Mouse (Mus musculus) large intestine, adult 2 months (tissue): Measurements from ENCODE around the gene Gja10. TPM values are rescaled to one million over a fixed set of nuclear protein-coding genes. Genes with fewer than 3 reads are reported as not detected.

Source experiments
- DNase-seq: peaks from one replicate; pipeline ENCODE4 v3.0.0-alpha.2; 2012; ENCODE audit warnings: low read depth, low spot score
- WGBS: fragments of 180-500 bp; shearing (Covaris S2); methylation state at CpG from one replicate; pipeline ENCODE4 v1.1.7; 2018; 5-methylcytosine and 5-hydroxymethylcytosine counted together
- polyA plus RNA-seq: library from polyadenylated mRNA; depleted of rRNA; stranded (reverse); fragments of >200 nt; gene quantifications from 2 replicates; pipeline ENCODE4 v1.2.3, GENCODE M21; 2012; rRNA removed

Gene Gja10
- polyA plus RNA-seq, 1 experiment, result not detected

DNA sequence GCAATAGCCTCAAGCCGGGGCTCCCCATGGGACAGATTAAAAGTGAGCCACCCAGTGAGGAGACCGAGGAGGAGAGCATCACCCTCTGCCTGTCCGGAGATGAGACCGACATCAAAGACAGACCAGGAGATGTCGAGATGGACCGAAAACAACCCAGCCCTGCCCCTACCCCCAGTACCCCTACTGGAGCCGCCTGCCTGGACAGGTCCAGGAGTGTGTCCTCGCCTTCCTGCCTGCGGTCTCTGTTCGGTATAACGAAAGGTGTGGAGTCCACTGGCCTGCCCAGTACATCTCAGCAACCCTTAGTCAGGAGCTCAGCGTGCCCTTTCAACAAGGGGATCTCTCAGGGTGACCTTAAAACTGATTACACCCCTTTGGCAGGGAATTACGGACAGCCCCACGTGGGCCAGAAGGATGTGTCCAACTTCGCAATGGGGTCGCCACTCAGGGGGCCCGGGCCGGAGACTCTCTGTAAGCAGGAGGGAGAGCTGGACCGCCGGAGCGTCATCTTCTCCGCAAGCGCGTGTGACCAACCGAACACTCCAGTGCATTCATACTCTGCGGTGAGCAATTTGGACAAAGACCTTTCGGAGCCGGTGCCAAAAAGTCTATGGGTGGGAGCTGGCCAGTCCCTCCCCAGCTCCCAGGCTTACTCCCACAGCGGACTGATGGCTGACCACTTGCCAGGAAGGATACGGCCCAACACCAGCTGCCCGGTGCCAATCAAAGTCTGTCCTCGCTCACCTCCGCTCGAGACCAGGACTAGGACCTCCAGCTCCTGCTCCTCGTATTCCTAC is 40.0 kb downstream of the Gja10 start:
- 95% methylated on average over 35 of the region's 35 CpGs for WGBS
- no peak for DNase-seq

DNA sequence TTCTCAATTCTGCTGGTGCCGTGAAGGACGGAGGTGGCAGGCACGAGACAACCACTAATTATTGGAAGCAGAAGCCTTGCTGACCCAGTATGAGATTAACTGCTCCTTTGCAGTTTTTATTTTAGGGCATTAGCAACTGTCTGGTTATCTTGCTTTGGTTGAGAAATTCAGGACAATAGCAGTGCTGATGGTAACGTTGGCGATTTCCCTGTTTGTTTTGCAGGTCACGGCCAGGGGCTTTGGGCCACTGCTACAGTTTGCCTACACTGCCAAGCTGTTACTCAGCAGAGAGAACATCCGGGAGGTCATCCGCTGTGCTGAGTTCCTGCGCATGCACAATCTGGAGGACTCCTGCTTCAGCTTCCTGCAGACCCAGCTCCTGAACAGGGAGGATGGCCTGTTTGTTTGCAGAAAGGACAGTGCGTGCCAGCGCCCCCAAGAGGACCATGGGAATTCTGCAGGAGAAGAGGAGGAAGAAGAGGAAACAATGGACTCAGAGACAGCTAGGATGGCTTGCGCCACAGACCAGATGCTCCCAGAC is 40.9 kb downstream of the Gja10 start:
- DNase-seq, result no peak
- 53% methylated on average over 12 of the region's 12 CpGs for WGBS

DNA sequence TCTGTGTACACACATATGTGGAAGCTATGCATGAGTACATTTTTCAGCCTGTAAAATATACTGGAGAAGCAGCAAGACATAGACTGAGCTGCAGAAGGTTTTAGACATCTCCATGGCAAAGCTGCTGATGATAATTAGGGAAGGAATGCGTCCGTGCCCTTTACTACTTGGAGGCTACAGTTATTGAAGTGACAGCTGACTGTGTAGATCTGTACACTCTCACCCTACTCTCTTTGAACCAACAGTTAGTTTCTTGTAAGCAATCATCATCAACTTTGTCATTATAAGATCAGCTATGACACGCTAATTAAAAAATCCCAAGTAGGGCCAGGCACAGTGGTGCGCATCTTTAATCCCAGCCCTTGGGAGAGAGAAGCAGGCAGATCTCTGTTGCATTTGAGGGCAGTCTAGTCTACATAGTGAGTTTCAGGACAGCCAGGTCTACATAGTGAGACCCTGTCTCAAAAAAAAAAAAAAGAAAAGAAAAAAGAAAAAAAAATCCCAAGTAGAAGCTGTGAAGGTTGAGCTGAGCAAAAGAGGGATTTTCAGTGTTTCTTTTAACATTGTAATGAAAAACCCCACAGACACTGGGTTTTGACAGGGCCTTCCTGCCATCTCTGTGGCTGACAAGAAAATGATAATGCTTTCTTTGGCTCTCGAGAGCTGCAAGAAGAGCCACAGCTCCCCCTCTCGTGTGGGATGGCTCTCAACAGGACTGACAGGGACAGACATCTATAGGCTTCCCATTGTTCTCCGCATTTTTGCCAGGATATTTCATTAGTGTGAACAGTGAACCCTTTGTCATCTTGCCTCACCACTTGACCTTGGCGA is 41.6 kb downstream of the Gja10 start:
- DNase-seq, result no peak
- 66% methylated on average over 8 of the region's 8 CpGs for whole genome bisulfite sequencing

DNA sequence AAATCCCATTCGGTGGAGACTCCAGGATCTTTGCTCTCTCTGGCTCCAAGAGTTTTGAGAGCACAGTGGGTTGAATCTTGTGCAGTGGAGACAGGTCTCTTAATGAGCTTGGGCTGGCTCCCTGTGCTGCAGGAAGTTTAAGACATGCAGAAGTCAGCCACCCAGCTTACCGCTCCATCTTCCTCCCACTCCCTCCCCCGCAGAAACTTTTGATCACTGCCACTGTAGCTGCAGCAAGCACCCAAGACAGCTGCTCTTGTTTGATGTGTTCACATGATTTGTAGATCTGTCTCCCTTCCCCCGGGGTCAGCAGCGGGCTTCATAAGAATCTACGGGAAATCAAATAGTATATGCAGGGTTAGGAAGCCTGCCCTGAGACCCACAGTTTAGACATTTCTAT is 42.3 kb downstream of the Gja10 start:
- WGBS, result 33% methylated on average over 6 of the region's 6 CpGs
- DNase-seq, result no peak

DNA sequence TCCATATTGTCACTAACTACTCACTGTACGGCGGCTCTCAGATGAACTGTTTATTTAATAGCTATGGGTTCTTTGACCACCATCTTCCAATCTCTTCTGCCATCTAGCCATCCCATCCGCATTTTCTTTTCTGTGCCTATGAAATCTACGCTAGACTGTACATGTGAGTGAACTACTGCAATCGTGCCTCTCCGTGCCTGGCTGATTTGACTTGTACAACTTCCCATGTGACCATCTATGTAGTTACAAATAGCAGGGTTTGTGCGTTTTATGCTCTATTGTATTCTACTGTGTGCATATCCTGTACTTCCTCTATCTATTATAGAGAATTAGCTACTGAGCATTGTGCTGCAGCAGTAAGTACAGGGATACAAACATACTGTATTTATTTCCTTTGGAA is 47.1 kb downstream of the Gja10 start:
- WGBS, result 84% methylated on average over 7 of the region's 7 CpGs
- no peak for DNase-seq

DNA sequence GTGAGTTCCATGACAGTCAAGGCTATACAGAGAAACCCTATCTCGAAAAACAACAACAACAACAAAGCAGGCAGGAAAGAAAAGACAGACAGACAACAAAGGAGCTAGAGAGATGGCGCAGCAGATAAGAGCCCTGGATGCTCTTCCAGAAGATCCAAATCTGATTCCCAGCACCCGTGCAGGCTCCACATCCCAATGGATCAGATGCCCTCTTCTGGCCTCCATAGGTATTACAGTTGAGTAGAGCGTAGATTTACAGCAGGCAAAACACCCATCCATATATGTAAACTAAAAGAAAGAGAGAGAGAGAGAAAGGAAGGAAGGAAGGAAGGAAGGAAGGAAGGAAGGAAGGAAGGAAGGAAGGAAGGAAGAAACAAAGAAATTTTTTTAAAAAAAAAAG is 51.2 kb downstream of the Gja10 start:
- no peak for DNase-seq
- 47% methylated on average over 4 of the region's 4 CpGs for WGBS

DNA sequence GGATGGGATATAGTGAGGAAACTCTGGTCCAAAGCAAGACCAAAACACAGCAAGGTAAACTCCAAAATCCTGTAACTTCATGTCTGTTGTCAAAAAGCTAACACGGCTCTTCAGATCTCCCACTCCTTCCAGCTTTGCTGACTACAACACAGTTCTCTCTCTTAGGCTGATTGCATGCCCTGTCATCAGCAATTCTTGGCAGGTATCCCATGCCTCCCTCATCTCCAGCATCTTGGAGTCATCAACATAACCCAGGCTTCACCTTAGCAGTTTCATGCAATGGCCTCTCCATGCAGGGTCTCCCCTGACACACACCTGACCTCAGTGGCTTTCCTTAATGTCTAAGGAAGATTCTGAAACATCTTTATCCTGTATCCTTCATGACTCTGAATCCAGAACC is 53.4 kb downstream of the Gja10 start:
- 88% methylated on average over 1 of the region's 1 CpGs for WGBS
- DNase-seq, result no peak

Other genes with a start within 250 kb of the Gja10 start
- 0.66 and 1.5 TPM in 2 replicates for gene Casp8ap2, start 12.7 kb upstream of the Gja10 start, polyA plus RNA-seq
- gene Mdn1, start 54.4 kb upstream of the Gja10 start, polyA plus RNA-seq, result 3.6 and 5.2 TPM in 2 replicates
- gene Lyrm2, start 197.5 kb upstream of the Gja10 start, polyA plus RNA-seq, result 6.0 and 6.3 TPM in 2 replicates